Mouse (Mus musculus) G1E (cell line): ENCODE measurements around the gene Ptprm. TPM values are rescaled to one million over a fixed set of nuclear protein-coding genes. Genes with fewer than 3 reads are reported as not detected.

Source experiments
- ATAC-seq: 2 replicates; pipeline ENCODE4 v1.8.0; 2016; ENCODE audit warnings: mild to moderate bottlenecking; ENCODE audit not compliant: insufficient number of reproducible peaks, poor library complexity, low FRiP score, severe bottlenecking; ENCODE audit errors: extremely low read depth
- DNase-seq: peaks from one replicate; pipeline ENCODE4 v3.0.0; 2012; ENCODE audit warnings: low spot score
- H3K27me3 ChIP-seq: 2 replicates; pipeline ENCODE4 v1.6.1; 2012; ENCODE audit warnings: mild to moderate bottlenecking, low read length, inconsistent platforms; ENCODE audit not compliant: insufficient read depth
- H3K36me3 ChIP-seq: replicated peaks from 2 replicates; pipeline ENCODE3; 2012; ENCODE audit warnings: mild to moderate bottlenecking, inconsistent platforms
- H3K4me1 ChIP-seq: 2 replicates; pipeline ENCODE4 v1.6.1; 2012; ENCODE audit warnings: low read depth, low read length, inconsistent platforms, mixed read lengths; ENCODE audit not compliant: insufficient read depth
- H3K4me3 ChIP-seq: 2 replicates; pipeline ENCODE4 v1.5.1; 2012; ENCODE audit warnings: low read depth, mild to moderate bottlenecking, inconsistent platforms, low read length, moderate library complexity, mixed read lengths
- H3K9me3 ChIP-seq: replicated peaks from 2 replicates; pipeline ENCODE4 v1.6.1; 2012; ENCODE audit warnings: inconsistent platforms
- CTCF ChIP-seq: IDR thresholded peaks from 2 replicates; pipeline ENCODE4 v1.5.1; 2012; ENCODE audit warnings: low read depth, low read length, inconsistent platforms, mixed read lengths
- GATA1 ChIP-seq: IDR thresholded peaks from 2 replicates; pipeline ENCODE4 v1.6.1; 2012; ENCODE audit warnings: borderline replicate concordance, low read length, inconsistent platforms, mixed read lengths
- GATA2 ChIP-seq: IDR thresholded peaks from 2 replicates; pipeline ENCODE4 v1.6.1; 2012; ENCODE audit warnings: low read depth, low read length, inconsistent platforms, borderline replicate concordance
- POLR2AphosphoS5 ChIP-seq: IDR thresholded peaks from 2 replicates; pipeline ENCODE4 v1.6.1; 2012; ENCODE audit warnings: low read depth, low read length, inconsistent platforms; ENCODE audit not compliant: insufficient replicate concordance
- TAL1 ChIP-seq: conservative IDR thresholded peaks from 2 replicates; pipeline ENCODE4 v1.6.1; 2012; ENCODE audit warnings: low read depth, low read length, inconsistent platforms, mixed read lengths
- polyA plus RNA-seq: library from polyadenylated mRNA; stranded (reverse); fragments of >175 nt; gene quantifications from 2 replicates; pipeline ENCODE4 v1.2.3, GENCODE M21; 2012
- total RNA-seq, 2 experiments: library from RNA; stranded (forward) in 1 of 2; stranded (reverse) in 1 of 2; fragments of 200-1000 nt in 1 of 2; fragments of >200 nt in 1 of 2; fragmentation: Nextera tagmentation in 1 of 2; gene quantifications; 2 replicates each; pipeline ENCODE4 v1.2.3; 2014 to 2017

The Ptprm gene
- total and polyA plus RNA-seq, 3 experiments: 0.27 TPM; not detected in 2

DNA sequence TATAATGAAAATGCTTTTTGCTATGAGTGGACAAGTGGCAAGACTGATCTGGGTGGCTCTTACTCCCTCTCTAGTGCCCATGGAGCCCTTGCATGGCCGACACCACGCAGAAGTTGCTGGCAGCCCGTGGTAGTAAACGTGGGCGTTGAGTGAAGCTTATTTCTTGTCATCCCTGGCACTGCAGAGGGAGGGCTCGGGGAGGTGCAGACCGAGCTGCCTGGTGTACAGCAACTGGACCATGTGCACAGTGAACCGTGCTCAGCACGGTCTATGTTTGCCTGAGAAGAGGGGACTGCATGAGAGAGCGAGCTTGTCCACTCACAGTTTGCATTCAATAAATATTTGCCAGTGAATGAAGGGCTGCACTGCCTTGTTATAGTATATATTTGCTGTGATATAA, 591.5 kb downstream of the Ptprm start:
- ATAC-seq: no peak

DNA sequence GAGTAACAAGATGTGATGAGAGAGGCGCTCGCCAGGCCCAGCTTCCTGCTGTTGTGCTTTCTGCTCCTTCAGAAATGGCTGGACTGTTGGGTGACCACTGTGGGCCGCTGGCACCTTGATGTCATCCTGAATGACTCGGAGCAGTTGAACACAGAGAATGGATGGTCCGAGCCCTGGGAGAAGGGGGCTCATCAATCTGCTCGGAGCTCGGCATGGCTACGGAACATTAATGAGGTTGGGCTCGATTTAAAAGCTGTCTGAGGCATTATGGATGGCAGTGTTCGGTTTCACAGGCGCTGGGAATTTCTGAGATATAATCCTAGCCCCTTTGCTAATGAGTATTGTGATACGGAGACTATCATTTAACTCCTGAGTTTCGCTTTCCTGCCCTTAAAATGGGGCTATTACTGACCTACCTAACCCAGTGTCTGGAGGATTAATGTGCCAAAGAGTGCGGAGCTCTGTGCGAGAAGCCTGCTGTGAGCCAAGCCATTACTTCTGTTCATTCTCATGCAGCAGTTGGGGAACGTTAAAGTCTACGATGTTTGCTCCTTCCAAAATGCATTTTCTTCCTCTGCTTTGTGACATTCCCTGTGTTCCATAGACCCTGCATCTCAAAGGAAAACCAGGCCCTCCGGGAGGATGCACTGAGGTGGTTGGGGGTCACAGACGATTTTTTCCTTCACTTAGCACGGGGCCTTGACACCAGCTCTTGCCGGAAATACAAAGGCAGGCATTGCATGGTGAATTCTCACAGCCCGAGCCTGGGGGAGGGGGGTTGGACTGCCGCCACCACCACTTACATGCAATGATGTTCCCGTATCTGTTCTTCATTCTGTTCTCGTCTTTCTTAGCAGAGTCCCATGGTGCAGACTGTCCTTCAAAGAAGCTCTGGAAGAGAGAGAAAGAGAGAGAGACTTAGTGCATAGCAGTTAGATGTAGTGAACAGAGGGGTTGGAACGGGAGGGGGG, 592.6 kb downstream of the Ptprm start:
- Histone ChIP-seq H3K27me3 (no peaks in the 10 kb centered on the region), H3K4me3 (no peak overlapping the region), H3K4me1 (no peaks in the 10 kb centered on the region), H3K9me3 (peaks cover 63% of the 10 kb centered on the region), H3K36me3 (no peaks in the 10 kb centered on the region)
- TF ChIP-seq TAL1 (no peak), GATA1 (no peak), CTCF (no peak), GATA2 (no peak), POLR2AphosphoS5 (no peak)
- ATAC-seq: no peak
- DNase-seq: no peak

More for the DNA sequence above, 591.5 kb downstream of the Ptprm start:
- Histone ChIP-seq H3K27me3 (no peaks in the 10 kb centered on the region), H3K4me1 (no peaks in the 10 kb centered on the region), H3K36me3 (no peaks in the 10 kb centered on the region), H3K4me3 (no peak overlapping the region), H3K9me3 (peaks cover 55% of the 10 kb centered on the region)
- DNase-seq: no peak
- TF ChIP-seq GATA2 (no peak), TAL1 (no peak)

DNA sequence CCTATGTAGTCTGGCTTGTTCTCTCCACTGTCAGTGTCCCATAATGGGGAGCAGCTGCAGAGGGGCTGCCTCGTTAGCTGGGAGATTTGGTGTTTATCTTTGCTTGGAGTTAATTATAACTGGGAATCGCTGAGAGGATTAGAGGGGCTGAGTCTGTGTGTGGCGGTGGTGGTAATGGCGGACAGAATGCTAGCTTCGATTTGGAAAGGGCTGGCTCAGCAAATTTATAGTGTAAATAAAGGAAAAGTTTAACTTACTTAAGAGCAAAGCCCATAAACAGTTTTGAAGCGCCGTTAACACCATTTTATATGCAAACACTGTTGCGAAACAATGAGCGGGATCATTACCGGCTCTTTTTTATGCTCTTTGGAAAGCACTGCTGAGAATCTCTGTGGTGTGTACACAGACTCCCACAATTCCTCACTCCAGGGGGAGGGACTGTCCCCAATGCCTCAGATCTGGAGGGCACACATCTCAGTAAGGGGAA, 597.2 kb downstream of the Ptprm start:
- Histone ChIP-seq H3K27me3 (no peaks in the 10 kb centered on the region), H3K4me3 (no peak overlapping the region), H3K4me1 (no peaks in the 10 kb centered on the region), H3K36me3 (no peaks in the 10 kb centered on the region), H3K9me3 (peaks cover 68% of the 10 kb centered on the region)
- DNase-seq: no peak
- no peak for ATAC-seq
- TF ChIP-seq GATA2 (no peak), TAL1 (no peak), GATA1 (no peak), CTCF (no peak), POLR2AphosphoS5 (no peak)

DNA sequence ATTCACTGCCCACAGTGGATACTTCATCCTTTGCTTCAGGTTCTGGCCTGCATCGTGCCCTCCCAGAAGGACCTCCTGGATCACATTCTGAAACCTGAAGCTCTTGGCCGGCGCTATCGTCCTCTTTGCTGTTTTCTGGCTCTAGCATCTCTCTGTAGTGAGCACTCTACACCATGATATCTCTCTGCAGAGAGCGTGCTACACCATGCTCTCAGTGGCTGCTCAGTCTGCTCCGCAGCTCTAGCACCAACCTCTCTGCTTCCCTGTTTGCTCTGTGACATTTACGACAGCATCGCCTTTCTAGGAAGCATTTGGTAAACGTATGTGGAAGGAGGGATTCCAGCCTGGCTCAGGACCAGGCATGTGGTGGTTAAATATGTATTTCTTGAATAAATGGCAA, 597.8 kb downstream of the Ptprm start:
- peaks cover 68% of the 10 kb centered on the region for H3K9me3 ChIP-seq
- H3K4me3 ChIP-seq: no peak overlapping the region
- no peaks in the 10 kb centered on the region for H3K36me3 ChIP-seq
- ATAC-seq (no peak), DNase-seq (no peak)
- TF ChIP-seq CTCF (no peak), TAL1 (no peak), GATA1 (no peak), GATA2 (no peak), POLR2AphosphoS5 (no peak)
- no peaks in the 10 kb centered on the region for H3K4me1 ChIP-seq
- H3K27me3 ChIP-seq: no peaks in the 10 kb centered on the region

DNA sequence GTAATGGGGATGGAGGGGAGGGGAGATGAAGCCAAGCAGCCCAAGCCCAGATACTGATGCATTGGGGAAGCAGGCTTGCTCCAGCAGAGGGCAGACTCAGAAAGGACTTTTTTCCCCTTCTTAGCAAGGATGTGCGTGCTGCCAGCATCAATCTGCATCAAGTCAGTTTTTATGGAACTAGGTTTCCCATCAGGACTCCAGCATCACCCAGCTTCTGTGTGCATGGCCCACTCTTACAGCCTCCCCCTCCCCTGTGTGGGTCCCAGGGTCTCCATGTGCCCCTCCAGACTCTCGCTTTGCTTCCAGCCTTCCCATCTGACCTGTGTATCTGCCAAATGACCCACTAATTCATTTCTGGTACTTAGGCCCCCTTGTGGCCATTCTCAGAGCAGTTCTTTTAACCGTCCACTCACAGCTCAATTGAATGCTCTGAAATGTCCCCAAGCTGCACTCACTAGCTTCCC, 599.0 kb downstream of the Ptprm start:
- ATAC-seq: no peak
- Histone ChIP-seq H3K9me3 (peaks cover 74% of the 10 kb centered on the region), H3K4me1 (no peaks in the 10 kb centered on the region), H3K4me3 (no peak overlapping the region), H3K36me3 (no peaks in the 10 kb centered on the region), H3K27me3 (no peaks in the 10 kb centered on the region)
- TF ChIP-seq GATA1: no peak
- no peak for TF ChIP-seq TAL1
- TF ChIP-seq POLR2AphosphoS5: no peak
- no peak for TF ChIP-seq CTCF
- no peak for TF ChIP-seq GATA2
- no peak for DNase-seq

DNA sequence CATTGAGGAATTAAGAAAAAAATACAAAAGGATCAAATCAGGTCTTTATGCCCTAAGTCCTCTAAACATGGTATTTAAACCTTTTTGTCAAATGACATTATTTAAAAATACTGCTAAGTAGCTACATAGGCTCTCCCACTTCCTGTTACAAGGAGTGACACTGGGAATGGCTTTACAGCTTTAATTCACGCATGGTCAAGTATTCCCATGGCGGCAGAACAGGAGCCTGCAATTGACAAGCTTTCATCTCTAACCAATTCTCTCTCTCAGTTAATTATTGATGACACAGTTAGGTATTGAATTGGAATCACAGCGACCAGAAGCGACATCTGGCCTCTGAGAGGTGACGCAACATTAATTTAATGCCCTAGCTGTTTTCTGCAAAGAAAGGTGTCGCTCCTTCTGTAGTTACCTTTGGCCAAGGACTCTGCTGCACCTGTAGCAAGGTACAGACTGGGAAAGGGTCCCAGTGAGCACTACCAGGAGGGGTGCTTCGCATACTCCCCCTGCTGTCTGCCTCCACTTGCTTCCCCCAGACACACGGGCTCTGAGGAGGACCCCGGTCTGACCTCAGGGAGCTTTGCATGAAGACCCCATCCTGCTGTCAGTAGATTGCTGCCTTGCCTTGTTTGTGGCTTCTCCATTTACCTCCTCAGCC, 599.9 kb downstream of the Ptprm start:
- ATAC-seq (no peak), DNase-seq (no peak)
- Histone ChIP-seq H3K4me1 (no peaks in the 10 kb centered on the region), H3K4me3 (no peak overlapping the region), H3K9me3 (peaks cover 73% of the 10 kb centered on the region), H3K36me3 (no peaks in the 10 kb centered on the region), H3K27me3 (no peaks in the 10 kb centered on the region)
- TF ChIP-seq GATA1: no peak
- no peak for TF ChIP-seq POLR2AphosphoS5
- no peak for TF ChIP-seq GATA2
- no peak for TF ChIP-seq CTCF
- TF ChIP-seq TAL1: no peak
